Comparison of ENCODE assay signal across 19 mouse cellular contexts in genomic region chr10:117475086-117475945, GRCm38 (mm10).
"Had no signal": no experiment of that assay in that cellular context is flagged by ENCODE, and none has a peak within 500 bp of the region (broad histone marks: within the 10 kb centered on the region; RNA-seq: fewer than 3 reads in every experiment).

No protein-coding gene starts in this region.

- H3K9ac ChIP-seq: liver, embryonic 13.5 days; liver, embryonic 15.5 days; liver, postnatal 0 days; lung, embryonic 14.5 days; midbrain, embryonic 12.5 days; neural tube, embryonic 12.5 days had no signal

- H3K36me3 ChIP-seq: liver, embryonic 13.5 days; liver, embryonic 15.5 days; midbrain, embryonic 10.5 days; midbrain, embryonic 12.5 days; neural tube, embryonic 12.5 days had no signal

- H3K4me1 ChIP-seq: liver, embryonic 15.5 days; neural tube, embryonic 12.5 days had no signal

- H3K4me3 ChIP-seq: liver, embryonic 13.5 days; liver, embryonic 15.5 days; midbrain, embryonic 10.5 days; midbrain, embryonic 12.5 days; myocyte; neural tube, embryonic 12.5 days had no signal

- ATAC-seq: liver, postnatal 0 days had no signal

- H3K4me2 ChIP-seq: liver, embryonic 13.5 days; liver, embryonic 15.5 days; lung, embryonic 14.5 days; midbrain, embryonic 12.5 days; neural tube, embryonic 12.5 days had no signal

- H3K27me3 ChIP-seq: liver, embryonic 13.5 days; liver, embryonic 15.5 days; neural tube, embryonic 12.5 days had no signal

- DNase-seq: liver, embryonic 13.5 days; liver, postnatal 0 days; lung, embryonic 14.5 days; lung, postnatal 10 days; lung, postnatal 4 days; midbrain, embryonic 14.5 days; retina, postnatal 1 day; right cerebral cortex, adult 18-20 months; right cerebral cortex, postnatal 25 days; right cerebral cortex, postnatal 4 days; spleen, adult 18-20 months; thymus, adult 18-20 months; thymus, postnatal 25 days; thymus, postnatal 4 days had no signal

- H3K27ac ChIP-seq: liver, embryonic 13.5 days; liver, embryonic 15.5 days; midbrain, embryonic 10.5 days; midbrain, embryonic 12.5 days; neural tube, embryonic 12.5 days had no signal
